Mouse (Mus musculus) neural tube, embryonic 14.5 days (tissue): ENCODE results near the gene Lmna. TPM values are rescaled to one million over a fixed set of nuclear protein-coding genes. Genes with fewer than 3 reads are reported as not detected.

Experiments used
- ATAC-seq: fragments of 200-750 bp; cut with Nextera tagmentation; 2 replicates; pipeline ENCODE4 v1.8.0; 2017; ENCODE audit warnings: low read depth, mild to moderate bottlenecking, moderate TSS enrichment, moderate library complexity
- H3K27ac ChIP-seq: fragments of 300-500 bp; sonication (generic); 2 replicates; pipeline ENCODE4 v1.5.1; 2014; ENCODE audit warnings: low read depth, mild to moderate bottlenecking, control low read depth, low read length, moderate library complexity, mixed read lengths
- H3K27me3 ChIP-seq: fragments of 300-500 bp; sonication (generic); 2 replicates; pipeline ENCODE4 v1.6.1; 2014; ENCODE audit warnings: low read length; ENCODE audit not compliant: control insufficient read depth, insufficient read depth
- H3K36me3 ChIP-seq: fragments of 300-500 bp; sonication (generic); 2 replicates; pipeline ENCODE4 v1.6.1; 2014; ENCODE audit warnings: low read length, mixed read lengths; ENCODE audit not compliant: control insufficient read depth, insufficient read depth
- H3K4me1 ChIP-seq: fragments of 300-500 bp; sonication (generic); 2 replicates; pipeline ENCODE4 v1.6.1; 2014; ENCODE audit warnings: low read length; ENCODE audit not compliant: control insufficient read depth, insufficient read depth
- H3K4me2 ChIP-seq: fragments of 300-500 bp; sonication (generic); 2 replicates; pipeline ENCODE4 v1.6.1; 2014; ENCODE audit warnings: mild to moderate bottlenecking, low read depth, low read length, control low read depth
- H3K4me3 ChIP-seq: fragments of 300-500 bp; sonication (generic); 2 replicates; pipeline ENCODE4 v1.5.1; 2014; ENCODE audit warnings: low read depth, low read length, control low read depth, mixed read lengths
- H3K9ac ChIP-seq: fragments of 300-500 bp; sonication (generic); replicated peaks from 2 replicates; pipeline ENCODE4 v1.6.1; 2014; ENCODE audit warnings: low read depth, mild to moderate bottlenecking, control low read depth, low read length, mixed read lengths
- H3K9me3 ChIP-seq: fragments of 300-500 bp; sonication (generic); 2 replicates; pipeline ENCODE4 v1.6.1; 2016; ENCODE audit warnings: low read length; ENCODE audit not compliant: control insufficient read depth
- WGBS: fragments of 180-500 bp; shearing (Covaris S2); extraction: QIAGEN DNeasy Blood & Tissue Kit; methylation state at CpG from one replicate; pipeline ENCODE4 v1.1.7; 2014; 5-methylcytosine and 5-hydroxymethylcytosine counted together
- polyA plus RNA-seq: library from polyadenylated mRNA; unstranded; fragments of >200 nt; fragmentation: Nextera tagmentation; extraction: Ambion mirVana; gene quantifications from 2 replicates; pipeline ENCODE4 v1.2.1, GENCODE M21; 2014

Lmna gene
- polyA plus RNA-seq, 1 experiment from 2014 or later: 41.0 TPM

- H3K9me3 ChIP-seq: no peaks in the 10 kb centered on the region
- no peak overlapping the region for H3K27ac ChIP-seq
- no peaks in the 10 kb centered on the region for H3K27me3 ChIP-seq
- H3K9ac ChIP-seq: no peak overlapping the region
- no peak overlapping the region for H3K4me2 ChIP-seq
- WGBS: 69% methylated on average over 6 of the region's 6 CpGs
- ATAC-seq: no peak
- H3K36me3 ChIP-seq: peaks cover 14% of the 10 kb centered on the region; the same call in 1 of the 2 replicates
- H3K4me1 ChIP-seq: peaks cover 17% of the 10 kb centered on the region
- no peak overlapping the region for H3K4me3 ChIP-seq
These were observed 57.0 kb downstream of the Lmna start for GRCm38 (mm10) chr3:88452716-88453115.

GRCm38 (mm10) chr3:88452246-88452645 is 57.5 kb downstream of the Lmna start:
- Histone ChIP-seq H3K9ac (no peak overlapping the region), H3K36me3 (peaks cover 14% of the 10 kb centered on the region; the same call in 1 of the 2 replicates), H3K4me3 (no peak overlapping the region), H3K4me1 (peaks cover 13% of the 10 kb centered on the region), H3K9me3 (no peaks in the 10 kb centered on the region), H3K4me2 (no peak overlapping the region), H3K27me3 (no peaks in the 10 kb centered on the region), H3K27ac (no peak overlapping the region)
- ATAC-seq: no peak
- 73% methylated on average over 5 of the region's 5 CpGs for WGBS

GRCm38 (mm10) chr3:88450379-88451131 is 59.2 kb downstream of the Lmna start:
- H3K9me3 ChIP-seq: no peaks in the 10 kb centered on the region

GRCm38 (mm10) chr3:88449395-88450023 is 60.2 kb downstream of the Lmna start:
- Histone ChIP-seq H3K4me3 (no peak overlapping the region), H3K27me3 (no peaks in the 10 kb centered on the region), H3K9ac (no peak overlapping the region), H3K4me1 (no peaks in the 10 kb centered on the region), H3K36me3 (peaks cover 19% of the 10 kb centered on the region), H3K9me3 (no peaks in the 10 kb centered on the region), H3K4me2 (0 out of 2 replicates have a peak overlapping the region, but pooled peaks have one; percentile 22), H3K27ac (no peak overlapping the region)
- 6% methylated on average over 21 of the region's 21 CpGs for WGBS
- no peak for ATAC-seq

More at GRCm38 (mm10) chr3:88450379-88451131, 59.2 kb downstream of the Lmna start:
- Histone ChIP-seq H3K4me3 (no peak overlapping the region), H3K36me3 (peaks cover 15% of the 10 kb centered on the region), H3K4me1 (0 out of 2 replicates have a peak, but pooled peaks cover 3% of the 10 kb centered on the region), H3K4me2 (no peak overlapping the region), H3K27ac (no peak overlapping the region), H3K27me3 (no peaks in the 10 kb centered on the region), H3K9ac (no peak overlapping the region)
- 74% methylated on average over 12 of the region's 12 CpGs for WGBS
- ATAC-seq: no peak

GRCm38 (mm10) chr3:88448443-88448842 is 61.3 kb downstream of the Lmna start:
- Histone ChIP-seq H3K9ac (no peak overlapping the region), H3K36me3 (peaks cover 19% of the 10 kb centered on the region), H3K9me3 (no peaks in the 10 kb centered on the region), H3K27me3 (no peaks in the 10 kb centered on the region), H3K4me1 (no peaks in the 10 kb centered on the region), H3K4me3 (no peak overlapping the region), H3K4me2 (no peak overlapping the region), H3K27ac (no peak overlapping the region)
- ATAC-seq: no peak
- WGBS: 91% methylated on average over 8 of the region's 8 CpGs

GRCm38 (mm10) chr3:88447676-88448183 is 62.0 kb downstream of the Lmna start:
- ATAC-seq: no peak
- H3K4me2 ChIP-seq: no peak overlapping the region
- no peaks in the 10 kb centered on the region for H3K4me1 ChIP-seq
- no peak overlapping the region for H3K9ac ChIP-seq
- H3K27ac ChIP-seq: no peak overlapping the region
- WGBS: 59% methylated on average over 8 of the region's 8 CpGs
- no peak overlapping the region for H3K4me3 ChIP-seq
- peaks cover 19% of the 10 kb centered on the region for H3K36me3 ChIP-seq
- H3K9me3 ChIP-seq: no peaks in the 10 kb centered on the region
- no peaks in the 10 kb centered on the region for H3K27me3 ChIP-seq

GRCm38 (mm10) chr3:88446471-88447123 is 63.2 kb downstream of the Lmna start:
- no peak overlapping the region for H3K27ac ChIP-seq
- H3K9ac ChIP-seq: no peak overlapping the region
- 78% methylated on average over 8 of the region's 8 CpGs for WGBS
- no peak overlapping the region for H3K4me3 ChIP-seq
- no peak for ATAC-seq
- no peaks in the 10 kb centered on the region for H3K9me3 ChIP-seq
- H3K4me1 ChIP-seq: no peaks in the 10 kb centered on the region
- H3K27me3 ChIP-seq: no peaks in the 10 kb centered on the region
- H3K36me3 ChIP-seq: peaks cover 16% of the 10 kb centered on the region
- no peak overlapping the region for H3K4me2 ChIP-seq

GRCm38 (mm10) chr3:88442888-88443287 is 66.9 kb downstream of the Lmna start:
- Histone ChIP-seq H3K9me3 (no peaks in the 10 kb centered on the region), H3K9ac (no peak overlapping the region), H3K27ac (no peak overlapping the region), H3K4me1 (no peaks in the 10 kb centered on the region), H3K36me3 (peaks cover 7% of the 10 kb centered on the region; the same call in 1 of the 2 replicates), H3K27me3 (no peaks in the 10 kb centered on the region), H3K4me2 (no peak overlapping the region), H3K4me3 (no peak overlapping the region)
- no peak for ATAC-seq
- WGBS: 74% methylated on average over 7 of the region's 7 CpGs
